Mouse (Mus musculus) hindbrain, embryonic 10.5 days (tissue): ENCODE data around the gene Wdr38. TPM values are rescaled to one million over a fixed set of nuclear protein-coding genes. Genes with fewer than 3 reads are reported as not detected.

Source experiments
- DNase-seq: peaks from one replicate; pipeline ENCODE4 v3.0.0-alpha.2; 2017; ENCODE audit warnings: low spot score
- H3K27ac ChIP-seq: fragments of 300-500 bp; sonication (generic); 2 replicates; pipeline ENCODE4 v1.5.1; 2016; ENCODE audit warnings: mild to moderate bottlenecking, moderate library complexity
- H3K27me3 ChIP-seq: fragments of 300-500 bp; sonication (generic); 2 replicates; pipeline ENCODE4 v1.6.1; 2016; ENCODE audit warnings: mild to moderate bottlenecking; ENCODE audit not compliant: poor library complexity, insufficient read depth, severe bottlenecking
- H3K36me3 ChIP-seq: fragments of 300-500 bp; sonication (generic); 2 replicates; pipeline ENCODE4 v1.6.1; 2016; ENCODE audit warnings: mild to moderate bottlenecking, moderate library complexity
- H3K4me1 ChIP-seq: fragments of 300-500 bp; sonication (generic); replicated peaks from 2 replicates; pipeline ENCODE4 v1.6.1; 2016; ENCODE audit warnings: mild to moderate bottlenecking
- H3K4me3 ChIP-seq: fragments of 300-500 bp; sonication (generic); 2 replicates; pipeline ENCODE4 v1.5.1; 2016; ENCODE audit warnings: mild to moderate bottlenecking, moderate library complexity
- H3K9me3 ChIP-seq: fragments of 300-500 bp; sonication (generic); 2 replicates; pipeline ENCODE4 v1.6.1; 2016; ENCODE audit warnings: mild to moderate bottlenecking, moderate library complexity
- WGBS: fragments of 180-500 bp; shearing (Covaris S2); methylation state at CpG from one replicate; pipeline ENCODE4 v1.1.7; 2016; 5-methylcytosine and 5-hydroxymethylcytosine counted together
- polyA plus RNA-seq: library from polyadenylated mRNA; unstranded; fragments of >200 nt; fragmentation: Nextera tagmentation; extraction: Ambion mirVana; gene quantifications from 2 replicates; pipeline ENCODE4 v1.2.1, GENCODE M21; 2016

Gene Wdr38
- 1.4 and 1.8 TPM in 2 replicates for polyA plus RNA-seq

- no peaks in the 10 kb centered on the region for H3K27me3 ChIP-seq
- peak within 1 kb of the TSS; percentile 70 for H3K27ac ChIP-seq
- 16% methylated on average over 33 of the region's 33 CpGs for WGBS
- DNase-seq = peak; percentile 91
- H3K36me3 ChIP-seq = peaks cover 36% of the 10 kb centered on the region
- peak within 1 kb of the TSS; percentile 43 for H3K4me3 ChIP-seq
- peaks cover 21% of the 10 kb centered on the region for H3K4me1 ChIP-seq
- H3K9me3 ChIP-seq = no peaks in the 10 kb centered on the region
Observed at GRCm38 (mm10) chr2:38997386-38998374, at the start of gene Wdr38. Gene Wdr38, plus strand, starts transcription at chr2:38997476.

GRCm38 (mm10) chr2:38947566-38947965, 49.7 kb upstream of the Wdr38 start:
- no peak for DNase-seq
- H3K27ac ChIP-seq = peak overlapping the region; percentile 24; the same call in 1 of the 2 replicates
- WGBS = 80% methylated on average over 7 of the region's 7 CpGs

GRCm38 (mm10) chr2:38950281-38950719, 47.0 kb upstream of the Wdr38 start:
- DNase-seq = no peak
- no peaks in the 10 kb centered on the region for H3K9me3 ChIP-seq
- no peak overlapping the region for H3K4me3 ChIP-seq
- H3K27ac ChIP-seq = no peak overlapping the region
- H3K27me3 ChIP-seq = no peaks in the 10 kb centered on the region
- no peaks in the 10 kb centered on the region for H3K4me1 ChIP-seq
- WGBS = 84% methylated on average over 7 of the region's 7 CpGs
- H3K36me3 ChIP-seq = no peaks in the 10 kb centered on the region

More at GRCm38 (mm10) chr2:38947566-38947965, 49.7 kb upstream of the Wdr38 start:
- no peak overlapping the region for H3K4me3 ChIP-seq
- no peaks in the 10 kb centered on the region for H3K9me3 ChIP-seq
- no peaks in the 10 kb centered on the region for H3K27me3 ChIP-seq
- no peaks in the 10 kb centered on the region for H3K36me3 ChIP-seq
- 0 out of 2 replicates have a peak, but pooled peaks cover 3% of the 10 kb centered on the region for H3K4me1 ChIP-seq

- Histone ChIP-seq H3K4me1 (no peaks in the 10 kb centered on the region), H3K27me3 (no peaks in the 10 kb centered on the region), H3K27ac (peak overlapping the region; percentile 56), H3K9me3 (no peaks in the 10 kb centered on the region), H3K36me3 (no peaks in the 10 kb centered on the region), H3K4me3 (no peak overlapping the region)
- no peak for DNase-seq
- WGBS = 75% methylated on average over 5 of the region's 5 CpGs
Observed at GRCm38 (mm10) chr2:38953152-38953883, 44.0 kb upstream of the Wdr38 start.

GRCm38 (mm10) chr2:38956062-38956461, 41.2 kb upstream of the Wdr38 start:
- WGBS = 77% methylated on average over 2 of the region's 2 CpGs
- Histone ChIP-seq H3K27ac (no peak overlapping the region), H3K4me1 (no peaks in the 10 kb centered on the region), H3K27me3 (no peaks in the 10 kb centered on the region), H3K4me3 (no peak overlapping the region), H3K36me3 (no peaks in the 10 kb centered on the region), H3K9me3 (no peaks in the 10 kb centered on the region)
- no peak for DNase-seq

GRCm38 (mm10) chr2:38957671-38958223, 39.5 kb upstream of the Wdr38 start:
- DNase-seq = no peak
- H3K4me3 ChIP-seq = no peak overlapping the region
- no peaks in the 10 kb centered on the region for H3K27me3 ChIP-seq
- H3K27ac ChIP-seq = no peak overlapping the region
- H3K9me3 ChIP-seq = no peaks in the 10 kb centered on the region
- no peaks in the 10 kb centered on the region for H3K36me3 ChIP-seq
- H3K4me1 ChIP-seq = peaks cover 4% of the 10 kb centered on the region; the same call in 1 of the 2 replicates
- WGBS = 83% methylated on average over 5 of the region's 5 CpGs

GRCm38 (mm10) chr2:38964198-38964597, 33.1 kb upstream of the Wdr38 start:
- H3K4me3 ChIP-seq = no peak overlapping the region
- no peaks in the 10 kb centered on the region for H3K27me3 ChIP-seq
- H3K27ac ChIP-seq = no peak overlapping the region
- no peak for DNase-seq
- no peaks in the 10 kb centered on the region for H3K9me3 ChIP-seq
- peaks cover 10% of the 10 kb centered on the region; the same call in 1 of the 2 replicates for H3K4me1 ChIP-seq
- H3K36me3 ChIP-seq = no peaks in the 10 kb centered on the region
- WGBS = 51% methylated on average over 4 of the region's 4 CpGs

- Histone ChIP-seq H3K9me3 (no peaks in the 10 kb centered on the region), H3K4me1 (no peaks in the 10 kb centered on the region), H3K27me3 (no peaks in the 10 kb centered on the region), H3K4me3 (no peak overlapping the region), H3K36me3 (no peaks in the 10 kb centered on the region), H3K27ac (no peak overlapping the region)
- DNase-seq = no peak
- 93% methylated on average over 2 of the region's 2 CpGs for WGBS
Observed at GRCm38 (mm10) chr2:38969650-38970049, 27.6 kb upstream of the Wdr38 start.

GRCm38 (mm10) chr2:38970057-38970456, 27.2 kb upstream of the Wdr38 start:
- Histone ChIP-seq H3K36me3 (no peaks in the 10 kb centered on the region), H3K27me3 (no peaks in the 10 kb centered on the region), H3K27ac (no peak overlapping the region), H3K4me3 (no peak overlapping the region), H3K9me3 (no peaks in the 10 kb centered on the region), H3K4me1 (no peaks in the 10 kb centered on the region)
- WGBS = 89% methylated on average over 5 of the region's 5 CpGs
- no peak for DNase-seq

- H3K9me3 ChIP-seq = no peaks in the 10 kb centered on the region
- DNase-seq = no peak
- no peak overlapping the region for H3K27ac ChIP-seq
- H3K4me3 ChIP-seq = no peak overlapping the region
- no peaks in the 10 kb centered on the region for H3K27me3 ChIP-seq
- H3K36me3 ChIP-seq = no peaks in the 10 kb centered on the region
- WGBS = 45% methylated on average over 2 of the region's 2 CpGs
- peaks cover 14% of the 10 kb centered on the region for H3K4me1 ChIP-seq
Observed at GRCm38 (mm10) chr2:38973223-38973622, 24.1 kb upstream of the Wdr38 start.

GRCm38 (mm10) chr2:38973701-38974100, 23.6 kb upstream of the Wdr38 start:
- Histone ChIP-seq H3K27ac (no peak overlapping the region), H3K27me3 (no peaks in the 10 kb centered on the region), H3K9me3 (no peaks in the 10 kb centered on the region), H3K36me3 (no peaks in the 10 kb centered on the region), H3K4me3 (no peak overlapping the region), H3K4me1 (peaks cover 14% of the 10 kb centered on the region)
- WGBS = 85% methylated on average over 7 of the region's 7 CpGs
- no peak for DNase-seq

GRCm38 (mm10) chr2:38974171-38974570, 23.1 kb upstream of the Wdr38 start:
- H3K4me1 ChIP-seq = peaks cover 14% of the 10 kb centered on the region
- no peaks in the 10 kb centered on the region for H3K9me3 ChIP-seq
- no peaks in the 10 kb centered on the region for H3K36me3 ChIP-seq
- WGBS = 29% methylated on average over 2 of the region's 2 CpGs
- H3K27me3 ChIP-seq = no peaks in the 10 kb centered on the region
- no peak for DNase-seq
- H3K4me3 ChIP-seq = no peak overlapping the region
- no peak overlapping the region for H3K27ac ChIP-seq
